Mouse (Mus musculus): Measurements from ENCODE around the gene Tsg101.
"Not testable (repeated sequence)": the region's sequence is repeated elsewhere in the genome, so short reads cannot be mapped to it uniquely, and the experiment has no call there.

Gene Tsg101

DNA sequence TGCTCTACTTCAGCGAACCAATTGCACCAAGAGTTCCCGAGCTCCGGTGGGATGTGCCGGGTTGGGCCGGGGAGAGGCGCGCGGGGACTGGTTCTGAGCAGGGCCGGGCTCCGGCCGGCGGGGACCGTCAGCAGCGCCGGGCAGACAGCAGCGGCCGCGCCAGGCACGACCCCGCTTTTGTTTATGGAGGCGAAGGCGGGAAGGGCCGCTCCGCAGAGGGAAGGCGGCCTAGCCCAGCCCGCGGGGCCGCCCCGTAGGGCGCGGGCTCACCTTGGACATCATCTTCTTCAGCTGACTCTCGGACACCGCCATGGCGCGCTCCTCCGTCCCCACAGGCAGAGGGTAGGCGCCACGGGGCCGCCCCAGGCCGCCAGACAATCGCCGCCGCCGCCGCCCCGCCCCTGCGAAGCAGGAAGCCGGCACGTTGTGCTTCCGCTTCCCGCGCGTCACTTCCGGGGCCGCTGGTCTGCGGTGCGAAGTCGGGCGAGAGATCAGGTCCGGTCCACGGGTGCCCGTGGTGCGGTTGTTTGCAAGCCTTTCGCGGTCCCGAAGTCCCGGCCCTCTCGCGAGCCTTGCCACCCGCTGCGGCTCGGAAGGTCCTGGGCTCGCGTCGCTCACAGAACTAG is at the start of gene Tsg101:
TSS of gene Tsg101 (minus strand) at position 419 of the 626 bp plus-strand sequence.
- peak; percentile 87 for DNase-seq

DNA sequence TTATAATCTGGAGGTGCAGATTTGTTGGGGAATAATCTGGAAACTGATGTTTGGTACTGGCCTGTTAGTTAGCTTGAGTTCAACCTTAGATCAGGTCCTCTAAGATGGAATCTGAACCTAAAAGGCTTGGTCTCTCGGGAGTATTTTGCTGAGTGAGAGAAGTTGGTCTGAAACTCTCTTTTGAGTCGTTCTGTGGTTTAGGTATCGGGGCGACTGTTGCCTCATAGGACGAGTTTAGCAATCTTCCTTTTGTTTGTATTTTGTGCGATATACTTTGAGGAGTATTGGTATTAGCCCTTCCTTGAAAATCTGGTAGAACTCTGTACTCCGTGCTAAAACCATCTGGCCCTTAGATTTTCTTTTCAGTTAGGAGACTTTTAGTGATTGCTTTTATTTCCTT is 44.3 kb upstream of the Tsg101 start:
- no peak for DNase-seq

DNA sequence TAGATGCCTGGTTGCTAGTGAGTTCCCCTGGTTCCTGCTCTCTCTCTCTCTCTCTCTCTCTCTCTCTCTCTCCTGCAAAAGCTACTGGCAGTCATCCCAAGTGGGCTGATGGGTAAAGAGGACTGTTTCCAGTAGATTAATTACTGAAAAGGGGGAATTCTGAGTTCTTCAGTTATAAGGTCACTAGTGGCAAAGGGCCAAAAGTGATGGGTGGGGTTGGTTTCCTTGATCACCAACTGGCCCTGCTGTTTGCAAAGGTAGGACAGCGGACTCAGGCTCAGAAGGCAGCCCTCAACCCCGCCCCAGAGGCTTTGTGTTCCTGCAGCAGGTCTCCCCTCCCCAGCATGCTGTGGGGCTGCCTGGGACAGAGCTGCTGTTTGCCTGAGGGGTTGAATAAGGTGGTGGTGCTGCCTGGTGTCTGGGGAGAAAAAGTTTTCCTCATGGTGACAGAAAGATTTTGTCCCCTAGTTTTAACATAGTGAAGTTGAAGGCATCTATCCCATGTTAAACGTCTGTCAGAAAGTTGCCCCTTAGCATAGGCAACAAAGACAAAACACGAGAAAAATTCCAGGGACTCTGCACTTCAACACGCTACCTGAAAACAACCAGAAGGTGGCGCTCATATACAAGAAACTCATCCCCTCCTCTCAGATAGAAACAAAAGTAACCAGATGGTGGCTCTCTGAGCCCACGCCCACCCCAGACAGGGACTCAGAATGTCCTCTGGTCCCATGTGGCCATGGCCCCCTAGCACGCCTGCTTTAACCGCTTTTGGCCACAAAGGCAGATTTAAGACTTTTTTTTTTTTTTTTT is 43.2 kb upstream of the Tsg101 start:
- DNase-seq, result peak; percentile 59

DNA sequence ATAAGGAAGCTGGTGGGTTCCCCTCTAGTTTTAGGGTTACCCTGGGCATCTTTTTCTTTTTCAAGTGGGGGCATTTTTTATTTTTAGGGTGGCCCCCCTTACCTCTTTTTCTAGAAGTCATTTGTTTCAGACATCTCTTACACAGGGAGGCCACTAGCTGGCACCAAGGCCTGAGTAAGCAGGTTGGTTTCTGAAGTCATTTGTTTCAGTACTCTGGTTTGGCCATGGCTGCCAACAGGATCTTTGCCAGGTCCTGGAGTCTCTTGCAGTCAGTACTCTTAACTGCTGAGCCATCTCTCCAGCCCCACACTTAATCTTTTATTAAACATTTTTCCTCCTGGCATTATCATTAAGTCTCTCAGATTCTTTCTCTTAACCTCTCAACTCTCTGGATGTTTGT is 42.4 kb upstream of the Tsg101 start:
- DNase-seq, result no peak

DNA sequence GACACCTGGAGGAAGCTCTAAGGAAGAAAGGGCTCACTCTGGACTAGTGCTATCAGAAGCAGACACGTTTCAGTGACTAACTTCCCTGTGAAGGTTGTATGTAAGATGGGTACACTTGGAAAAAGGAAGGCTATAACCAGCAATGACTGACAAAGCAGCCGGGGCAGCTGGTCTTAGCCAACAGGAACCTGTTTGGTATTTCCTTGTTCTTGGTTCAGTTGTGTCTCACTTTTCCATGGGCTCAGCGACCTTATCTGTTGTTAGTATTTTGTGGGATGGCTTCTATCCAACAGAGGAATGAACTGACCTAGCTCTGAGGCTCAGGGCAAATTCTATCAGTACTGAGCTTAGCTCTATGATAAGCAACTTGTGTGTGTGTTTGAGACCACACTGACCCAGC is 41.2 kb upstream of the Tsg101 start:
- DNase-seq, result no peak

DNA sequence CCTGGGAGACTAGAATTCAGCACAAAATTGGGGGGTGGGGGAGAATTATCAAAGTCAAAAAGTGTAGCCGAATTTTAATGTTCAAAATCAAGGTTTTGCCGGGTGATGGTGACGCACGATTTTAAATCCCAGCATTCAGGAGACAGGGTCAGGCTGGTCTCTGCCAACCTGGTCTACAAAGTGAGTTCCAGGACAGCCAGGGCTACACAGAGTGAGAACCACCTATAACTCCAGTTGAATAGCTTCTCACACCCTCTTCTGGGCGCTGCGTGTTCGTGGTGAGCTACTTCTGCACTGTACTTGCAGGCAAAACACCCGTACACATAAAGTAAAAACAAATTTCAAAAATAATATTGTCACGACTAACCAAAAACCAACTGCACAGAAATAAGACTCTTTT is 39.1 kb upstream of the Tsg101 start:
- no peak for DNase-seq

DNA sequence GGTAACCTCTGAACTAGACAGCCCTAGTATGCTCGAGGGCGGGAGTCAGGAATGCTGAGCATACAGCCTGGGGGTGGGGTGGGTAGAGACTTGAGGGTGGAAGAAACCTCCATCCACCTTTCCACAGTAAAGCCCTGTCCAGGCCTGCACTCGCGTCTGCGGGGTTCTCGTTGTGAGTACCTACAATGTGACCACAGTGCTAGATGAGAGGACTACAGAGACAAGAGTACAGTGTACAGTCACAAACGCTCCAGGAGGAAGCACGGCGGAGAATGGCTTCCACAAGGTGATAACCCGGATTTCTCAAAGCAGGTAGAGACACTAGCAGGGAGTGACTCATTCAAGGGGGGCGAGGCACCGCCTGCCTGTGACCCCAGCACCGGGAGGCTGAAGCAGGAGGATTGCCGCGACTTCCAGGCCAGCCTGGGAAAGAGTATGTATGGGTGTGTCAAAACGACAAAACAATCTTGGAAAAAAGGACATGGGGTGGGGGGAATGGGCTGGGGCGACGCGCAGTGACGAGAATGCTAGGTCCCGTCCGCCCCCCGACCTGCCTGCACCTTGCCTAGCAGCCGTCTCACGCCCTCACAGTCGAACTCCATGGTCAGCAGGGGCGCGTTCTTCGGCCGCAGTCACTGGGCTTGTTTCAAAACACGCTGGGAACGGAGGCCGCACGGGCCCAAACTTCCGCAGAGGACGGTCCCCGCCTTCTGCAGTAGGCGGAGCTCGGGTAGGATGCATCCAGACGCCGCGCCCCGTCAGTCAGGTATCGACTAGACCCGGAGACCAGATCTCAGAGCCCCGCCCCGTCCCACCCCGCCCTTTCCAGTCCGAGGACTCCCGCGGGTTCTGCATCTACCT is 38.3 kb upstream of the Tsg101 start, which contains the start of gene Uevld:
TSS of gene Uevld (minus strand) at position 697 of the 861 bp plus-strand sequence.
- peak; percentile 94 for DNase-seq

DNA sequence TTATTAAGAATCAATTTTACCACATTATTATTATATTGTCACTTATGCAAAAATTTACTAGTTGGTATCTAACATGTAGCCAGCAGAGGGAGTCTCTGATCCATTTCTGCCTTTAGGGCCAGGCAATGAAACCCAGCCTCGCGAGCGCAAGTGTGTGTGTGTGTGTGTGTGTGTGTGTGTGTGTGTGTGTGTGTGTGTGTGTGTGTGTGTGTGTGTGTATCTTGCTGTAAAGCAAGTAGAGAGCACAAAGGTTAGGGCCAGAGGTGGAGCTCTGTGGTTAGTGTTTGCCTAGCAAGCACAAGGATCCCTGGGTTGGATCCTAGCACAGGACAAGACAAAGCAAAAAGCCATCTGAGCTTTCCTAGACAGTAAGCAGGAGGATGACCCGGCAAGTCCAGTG is 16.1 kb upstream of the Tsg101 start:
- DNase-seq, result no peak

DNA sequence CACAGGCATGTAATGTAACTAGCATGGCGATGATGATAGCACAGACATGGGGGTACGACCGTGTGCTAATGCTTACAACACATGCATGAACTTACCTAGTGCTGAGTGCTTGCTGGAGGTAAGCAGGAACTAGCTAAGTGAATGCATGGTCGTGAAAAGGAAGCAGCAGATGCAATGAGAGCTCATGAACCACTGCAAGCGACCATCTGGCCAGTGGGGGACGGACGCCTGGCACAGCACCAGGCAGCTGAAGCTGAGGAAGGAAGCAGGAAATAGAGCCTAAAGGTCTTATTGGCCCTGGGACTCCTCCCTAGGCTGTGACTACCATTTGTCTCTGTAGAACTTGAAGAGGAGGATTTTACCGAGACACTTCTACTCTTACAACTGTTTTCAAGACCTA is 15.0 kb upstream of the Tsg101 start:
- DNase-seq, result no peak

DNA sequence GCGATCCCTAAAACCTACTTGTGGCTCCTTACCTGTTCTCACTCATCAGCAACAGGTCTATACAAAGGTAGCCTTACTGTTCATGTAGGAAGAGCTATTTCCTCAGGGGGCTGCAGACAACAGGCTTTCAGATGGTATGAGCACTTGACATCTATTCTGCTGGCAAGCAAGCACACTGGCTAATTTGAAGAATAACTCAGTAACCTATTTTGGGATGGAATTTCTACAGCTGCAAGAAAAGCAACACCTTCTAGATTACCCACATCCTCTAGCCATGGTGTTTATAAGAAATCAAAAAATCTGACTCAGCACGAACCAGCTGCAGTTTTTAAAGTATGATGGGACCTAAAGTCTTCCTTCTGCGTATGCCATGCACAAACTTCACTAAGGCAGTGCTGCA is 11.6 kb upstream of the Tsg101 start:
- no peak for DNase-seq

DNA sequence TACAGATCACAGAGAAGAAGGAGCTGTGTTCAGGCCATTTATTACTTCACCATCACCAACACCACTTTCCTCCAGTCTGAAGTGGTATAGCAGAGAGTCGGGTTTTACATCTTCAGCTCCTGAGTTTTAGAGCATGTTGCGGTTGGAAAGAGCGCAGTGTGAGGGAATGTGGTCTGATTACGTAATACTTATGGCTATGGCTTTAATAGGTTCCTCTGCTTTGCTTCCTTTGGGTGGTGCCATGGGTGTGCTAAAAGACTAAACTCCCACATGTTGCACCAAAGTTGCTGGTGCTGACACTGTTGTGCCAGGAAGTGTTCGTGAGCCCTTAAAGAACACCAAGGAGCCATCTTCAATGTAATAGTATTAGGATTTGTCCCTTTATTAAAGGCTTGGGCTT is 8.5 kb upstream of the Tsg101 start:
- no peak for DNase-seq

DNA sequence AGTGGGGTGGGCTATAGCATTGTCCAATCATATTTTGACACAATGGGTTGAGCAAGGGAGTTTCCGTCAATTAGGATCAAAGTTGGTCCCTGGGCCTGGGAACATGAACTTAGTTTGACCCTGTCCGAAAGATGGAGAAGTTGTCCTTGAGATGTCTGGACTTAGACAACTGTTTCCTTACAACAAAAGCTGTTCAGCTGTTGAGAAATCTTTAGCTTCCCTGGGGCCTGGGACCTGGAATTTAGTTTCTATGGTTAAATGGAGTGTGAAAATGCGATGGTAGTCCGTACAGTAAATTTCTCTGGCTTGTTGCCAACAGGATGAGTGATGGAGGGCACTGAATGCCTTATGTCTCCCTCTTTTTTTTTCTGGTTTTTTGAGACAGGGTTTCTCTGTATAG is 2.3 kb upstream of the Tsg101 start:
- DNase-seq, result no peak

DNA sequence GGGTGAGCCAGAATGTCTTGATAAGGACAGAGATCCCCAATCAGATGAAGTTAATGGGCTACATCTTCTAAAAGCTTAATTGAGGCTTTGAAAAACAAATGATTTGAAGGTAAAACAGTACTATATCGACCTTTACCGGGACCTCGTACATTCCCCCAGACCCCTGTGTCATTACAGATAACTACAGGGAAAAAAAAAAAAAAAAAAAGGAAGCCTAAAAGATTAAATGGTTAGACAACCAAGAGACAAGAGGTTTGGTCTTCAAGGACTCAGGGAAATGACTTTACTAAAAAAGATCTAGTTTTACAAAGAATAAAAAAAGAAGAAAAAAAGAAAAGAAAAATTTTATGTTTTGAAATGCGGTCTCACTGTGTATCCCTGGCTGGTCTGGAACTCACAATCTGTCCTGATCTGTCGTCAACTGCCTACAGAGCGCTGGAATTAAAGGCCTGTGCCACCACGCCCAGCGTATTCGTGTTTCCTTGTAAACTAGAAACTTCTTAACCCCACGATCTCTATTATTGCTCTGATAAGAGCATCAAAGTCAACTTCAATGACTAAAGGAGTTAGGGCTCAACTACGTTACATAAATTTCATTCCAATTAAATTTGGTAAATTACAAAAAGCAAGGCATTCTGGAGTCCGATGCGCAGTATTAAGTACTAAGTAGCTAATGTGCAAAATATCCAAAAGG is 944 bp downstream of the Tsg101 start:
- no peak for DNase-seq

DNA sequence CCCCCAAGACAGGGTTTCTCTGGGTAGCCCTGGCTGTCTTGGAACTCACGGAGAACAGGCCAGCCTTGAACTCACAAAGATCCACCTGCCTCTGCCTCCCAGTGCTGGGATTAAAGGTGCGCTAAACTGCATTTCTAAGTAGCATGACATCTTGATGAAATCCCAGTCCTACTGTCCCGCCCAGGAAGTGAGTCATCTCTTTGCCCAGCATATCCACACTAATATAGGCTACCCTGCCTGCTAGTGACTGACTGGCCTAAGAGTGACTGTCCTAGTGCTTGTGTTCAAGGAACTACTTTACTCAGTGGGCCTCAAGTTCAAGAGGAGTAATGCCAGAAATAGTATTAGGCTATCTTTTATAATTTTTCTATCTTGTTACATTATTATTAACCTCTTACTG is 3.4 kb downstream of the Tsg101 start:
- DNase-seq, result no peak

DNA sequence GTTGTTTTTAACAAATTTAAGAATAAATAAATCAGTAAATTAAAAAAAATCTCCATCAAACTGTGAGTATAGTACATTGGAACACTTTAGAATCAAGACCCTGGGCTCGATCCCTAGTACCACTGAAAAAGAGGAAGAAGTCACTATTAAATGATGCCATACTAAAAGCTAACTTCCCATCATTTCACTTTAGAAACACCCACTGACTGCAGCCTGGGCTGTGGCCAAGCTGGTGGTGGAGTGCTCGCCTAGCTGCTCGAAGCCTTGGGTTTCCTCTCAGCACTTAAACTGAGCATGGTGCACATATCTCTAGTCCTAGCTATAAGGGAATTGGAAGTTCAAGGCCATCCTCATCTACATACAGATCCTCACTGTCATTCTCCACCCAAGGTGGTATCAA is 8.5 kb downstream of the Tsg101 start:
- no peak for DNase-seq

DNA sequence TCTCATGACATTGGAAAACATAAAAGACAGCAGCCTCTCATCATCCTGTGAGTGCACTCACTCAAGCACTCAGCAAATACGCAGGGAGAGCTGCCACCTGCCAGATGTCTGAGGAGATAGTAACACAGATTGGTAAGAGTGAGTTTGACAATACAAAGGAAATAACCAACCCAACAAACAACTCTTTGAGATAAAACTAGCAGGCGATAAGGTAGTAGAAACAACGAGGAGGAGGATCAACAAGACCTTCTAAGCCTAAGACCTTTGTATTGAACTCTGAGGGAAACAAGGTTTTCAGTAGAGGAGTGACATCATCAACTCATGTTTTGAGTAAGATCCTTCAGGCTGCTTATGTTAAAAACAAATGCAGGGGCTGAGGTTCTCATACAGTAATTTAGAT is 20.4 kb downstream of the Tsg101 start:
- DNase-seq, result no peak

DNA sequence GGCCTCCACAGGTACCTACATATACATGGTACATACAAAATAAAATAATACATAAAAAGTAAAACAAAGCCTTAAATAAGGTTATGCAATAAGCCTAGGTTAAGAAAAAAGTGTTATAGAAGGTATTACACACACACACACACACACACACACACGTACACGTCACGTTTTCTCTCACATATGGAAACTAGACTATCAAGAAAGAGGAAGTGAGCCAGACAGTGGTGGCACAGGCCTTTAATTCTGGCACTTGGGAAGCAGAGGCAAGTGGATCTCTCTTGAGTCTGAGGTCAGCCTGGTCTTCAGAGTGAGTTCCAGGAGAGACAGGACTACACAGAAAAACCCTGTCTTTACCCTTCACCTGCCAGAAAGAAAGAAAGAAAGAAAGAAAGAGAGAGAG is 24.3 kb downstream of the Tsg101 start:
- DNase-seq, result no peak

DNA sequence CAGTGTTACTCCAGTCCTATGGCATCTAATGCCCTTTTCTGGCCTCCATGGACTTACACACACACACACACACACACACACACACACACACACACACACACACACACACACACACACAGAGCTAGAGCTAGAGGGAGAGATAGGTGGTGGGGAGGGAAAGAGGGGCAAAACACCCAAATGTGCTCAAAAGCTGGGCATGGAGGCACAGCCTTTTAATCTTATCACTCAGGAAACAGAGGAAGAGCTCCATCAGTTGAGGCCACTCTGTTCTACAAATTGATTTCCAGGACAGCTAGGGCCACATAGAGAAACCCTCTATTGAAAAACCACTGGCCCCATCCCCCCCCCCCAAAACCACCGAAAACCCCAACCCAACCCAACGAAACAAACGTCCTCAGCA is 36.5 kb downstream of the Tsg101 start:
- no peak for DNase-seq

DNA sequence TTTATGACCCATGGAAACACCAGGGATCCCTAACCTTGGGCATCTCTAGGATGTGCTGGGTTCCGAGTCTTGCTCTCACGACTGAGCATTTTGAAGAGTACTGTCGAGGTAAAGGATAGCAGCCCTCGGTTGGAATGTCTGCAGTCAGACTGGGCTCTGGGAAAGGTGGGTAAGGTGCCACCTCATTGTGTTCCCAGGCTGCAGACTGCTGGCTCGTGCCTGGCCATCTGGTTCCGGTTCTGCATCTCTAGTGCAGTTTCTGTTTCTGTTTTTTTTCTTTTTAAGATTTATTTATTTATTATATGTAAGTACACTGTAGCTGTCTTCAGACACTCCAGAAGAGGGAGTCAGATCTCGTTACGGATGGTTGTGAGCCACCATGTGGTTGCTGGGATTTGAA is 37.8 kb downstream of the Tsg101 start:
- not testable (repeated sequence) for DNase-seq

DNA sequence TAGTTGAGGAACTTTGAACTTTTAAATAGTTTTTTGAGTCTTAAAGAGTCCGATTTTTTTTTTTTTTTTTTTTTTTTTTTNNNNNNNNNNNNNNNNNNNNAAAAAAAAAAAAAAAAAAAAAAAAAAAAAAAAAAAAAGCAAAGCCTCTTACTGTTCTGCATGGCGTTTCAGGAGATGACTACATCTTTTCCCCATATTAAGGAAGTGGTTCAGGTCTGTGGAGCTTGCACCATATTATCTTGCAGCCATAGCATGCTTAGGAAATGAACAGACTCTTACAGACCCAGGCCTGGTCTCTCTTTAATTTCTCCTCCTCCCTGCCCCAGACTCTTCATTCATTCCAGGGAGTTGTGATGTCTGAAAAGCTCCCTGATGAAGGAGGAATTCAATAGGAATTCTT is 38.8 kb downstream of the Tsg101 start:
- DNase-seq, result no peak

DNA sequence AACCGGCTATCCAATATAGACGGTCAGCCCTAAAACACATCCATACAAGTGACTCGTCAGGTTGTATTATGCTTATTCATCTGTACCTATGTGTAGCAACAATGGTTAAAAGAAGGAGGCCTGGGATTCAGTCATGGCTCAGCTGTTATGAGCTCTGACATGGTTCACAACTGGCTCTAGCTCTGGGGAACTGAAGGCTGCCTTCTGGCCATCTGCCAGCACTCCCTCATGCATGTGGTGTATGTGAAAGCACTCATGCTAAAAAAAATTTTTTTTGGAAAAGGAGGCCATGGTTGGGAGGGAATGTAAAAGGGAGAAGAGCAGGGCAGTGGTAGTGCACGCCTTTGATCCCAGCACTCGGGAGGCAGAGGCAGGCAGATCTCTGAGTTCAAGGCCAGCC is 39.9 kb downstream of the Tsg101 start:
- DNase-seq, result no peak

DNA sequence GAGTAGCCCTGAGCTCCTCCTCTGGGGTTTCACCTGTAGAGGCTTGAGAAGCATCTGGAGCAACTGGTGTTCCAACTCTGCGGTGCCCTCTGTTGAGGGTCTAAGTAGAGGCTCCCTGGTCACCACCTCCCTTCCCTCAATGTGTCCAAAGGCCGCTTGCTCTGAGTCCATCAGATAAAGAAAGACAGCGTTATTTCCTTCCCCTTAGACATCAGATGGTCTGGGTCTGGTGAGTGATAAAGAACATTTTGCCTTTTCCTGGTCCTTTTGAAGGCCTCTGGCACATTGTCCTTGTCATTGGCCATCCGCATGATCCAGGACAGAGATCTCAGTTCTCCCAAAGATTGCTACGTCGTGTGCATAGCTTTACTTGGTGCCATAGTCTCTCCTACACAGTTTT is 42.5 kb downstream of the Tsg101 start:
- DNase-seq, result no peak

DNA sequence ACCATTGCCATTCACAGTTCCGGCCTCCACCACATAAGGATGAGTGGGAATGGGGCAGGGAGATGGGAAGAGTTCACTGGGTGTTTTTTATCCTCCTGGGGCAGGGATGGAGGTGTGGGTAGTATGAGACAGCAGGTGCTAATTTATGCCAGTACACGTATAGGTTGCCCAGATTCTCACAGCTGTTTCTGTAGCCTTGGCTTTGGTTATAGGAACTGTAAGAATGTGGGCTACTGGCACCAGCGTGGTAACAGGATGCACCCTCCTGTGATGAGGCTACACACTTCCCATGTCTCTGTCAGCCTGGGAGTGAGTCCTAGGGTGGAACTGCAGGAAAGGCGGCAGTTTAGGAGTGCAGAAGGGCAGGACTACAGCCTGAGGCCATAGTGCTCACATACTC is 42.9 kb downstream of the Tsg101 start:
- no peak for DNase-seq
